Mouse (Mus musculus): ENCODE measurements around the gene Fam107b. TPM values are rescaled to one million over a fixed set of nuclear protein-coding genes. Genes with fewer than 3 reads are reported as not detected.
"Not testable (repeated sequence)": the region's sequence is repeated elsewhere in the genome, so short reads cannot be mapped to it uniquely, and the experiment has no call there.

The Fam107b gene
- polyA plus RNA-seq, 1 experiment from 2014 or later, result 30.3 TPM

DNA sequence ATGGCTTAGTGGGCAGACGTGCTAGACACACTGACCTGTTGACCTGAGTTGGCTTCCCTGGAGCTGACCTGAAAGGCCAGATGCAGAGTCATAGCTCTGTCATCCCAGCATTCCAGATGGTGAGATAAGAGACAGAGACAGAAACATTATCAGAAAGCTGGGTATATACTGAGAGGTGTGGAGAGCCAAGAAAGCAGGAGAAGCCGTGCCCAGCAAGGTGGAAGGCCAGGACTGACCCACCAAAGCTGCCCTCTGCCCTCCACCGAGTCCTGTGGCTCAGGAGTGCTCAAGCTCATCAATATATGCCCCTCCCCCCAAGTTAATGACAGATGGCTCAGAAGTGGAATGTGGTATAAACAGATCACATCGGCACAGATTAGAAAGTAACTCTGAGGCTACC is 112.4 kb downstream of the Fam107b start:
- Histone ChIP-seq H3K9ac (no peak overlapping the region), H3K9me3 (no peaks in the 10 kb centered on the region), H3K4me3 (no peak overlapping the region), H3K4me2 (no peak overlapping the region), H3K27ac (no peak overlapping the region), H3K4me1 (peaks cover 19% of the 10 kb centered on the region), H3K27me3 (replicated peaks) (no peaks in the 10 kb centered on the region), H3K36me3 (replicated peaks) (no peaks in the 10 kb centered on the region)
- WGBS, result 78% methylated on average over 4 of the region's 4 CpGs
- ATAC-seq (replicated peaks), result no peak; the same call in 1 of the 2 replicates

GRCm38 (mm10) chr2:3683343-3683742 is 113.1 kb downstream of the Fam107b start:
- no peak overlapping the region for H3K4me3 ChIP-seq
- no peaks in the 10 kb centered on the region for H3K9me3 ChIP-seq
- peak overlapping the region; percentile 7 for H3K4me2 ChIP-seq
- H3K27ac ChIP-seq, result peak overlapping the region; percentile 45; the same call in 1 of the 2 replicates
- WGBS, result 36% methylated on average over 5 of the region's 5 CpGs
- H3K27me3 ChIP-seq (replicated peaks), result no peaks in the 10 kb centered on the region
- H3K4me1 ChIP-seq, result peaks cover 19% of the 10 kb centered on the region
- H3K36me3 ChIP-seq (replicated peaks), result no peaks in the 10 kb centered on the region
- no peak overlapping the region for H3K9ac ChIP-seq
- ATAC-seq (replicated peaks), result peak; percentile 50; the same call in 1 of the 2 replicates

DNA sequence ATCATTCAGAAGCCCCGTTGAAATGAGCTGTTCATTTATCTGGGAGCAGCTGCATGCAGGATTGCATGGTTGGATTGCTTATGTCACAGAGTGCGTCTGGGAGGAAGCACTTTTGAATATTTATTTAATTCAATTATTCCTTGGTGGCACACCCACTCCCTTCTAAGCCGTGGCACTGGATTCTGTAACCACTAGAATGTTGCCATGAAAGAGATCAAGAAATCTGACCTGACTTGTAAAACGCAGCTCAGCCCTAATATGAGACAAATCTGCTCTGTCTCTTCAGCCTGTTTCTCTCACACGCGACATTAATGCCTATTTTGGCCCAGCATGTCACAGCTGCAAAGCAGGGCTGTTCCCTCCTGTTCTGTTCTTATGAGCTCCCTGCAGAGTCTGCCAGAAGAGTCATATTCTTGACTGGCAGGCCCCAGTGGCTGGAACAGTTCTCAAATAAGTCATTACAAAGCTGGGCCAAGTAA is 113.5 kb downstream of the Fam107b start:
- Histone ChIP-seq H3K9ac (no peak overlapping the region), H3K4me1 (peaks cover 19% of the 10 kb centered on the region), H3K36me3 (replicated peaks) (no peaks in the 10 kb centered on the region), H3K27ac (peak overlapping the region; percentile 45), H3K4me3 (no peak overlapping the region), H3K4me2 (peak overlapping the region; percentile 7), H3K9me3 (no peaks in the 10 kb centered on the region), H3K27me3 (replicated peaks) (no peaks in the 10 kb centered on the region)
- 17% methylated on average over 6 of the region's 6 CpGs for WGBS
- peak; percentile 76 for ATAC-seq (replicated peaks)

DNA sequence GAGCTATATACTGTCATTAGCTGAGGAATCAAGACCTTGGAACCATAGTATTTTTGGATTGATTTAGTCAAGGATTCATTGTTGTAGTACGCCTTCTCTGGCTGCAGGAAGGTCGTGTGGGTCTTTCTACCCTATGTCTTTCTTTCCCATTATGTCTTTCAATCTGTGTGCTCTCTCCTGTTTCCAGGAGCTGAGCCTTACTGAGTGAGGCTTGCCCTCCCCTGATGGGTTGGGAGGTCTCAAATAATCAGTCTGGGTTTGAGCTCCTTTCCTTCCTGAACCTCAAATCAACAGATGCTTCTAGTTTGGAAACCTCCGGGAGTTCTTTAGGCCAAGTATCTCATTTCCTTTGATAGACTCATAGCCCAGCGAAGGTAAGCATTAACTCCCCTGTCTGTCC is 119.9 kb downstream of the Fam107b start:
- WGBS, result 78% methylated on average over 4 of the region's 4 CpGs
- H3K4me2 ChIP-seq, result no peak overlapping the region
- ATAC-seq (replicated peaks), result no peak
- no peaks in the 10 kb centered on the region for H3K9me3 ChIP-seq
- H3K36me3 ChIP-seq (replicated peaks), result no peaks in the 10 kb centered on the region
- H3K4me1 ChIP-seq, result no peaks in the 10 kb centered on the region
- no peak overlapping the region for H3K27ac ChIP-seq
- H3K9ac ChIP-seq, result no peak overlapping the region
- no peak overlapping the region for H3K4me3 ChIP-seq
- no peaks in the 10 kb centered on the region for H3K27me3 ChIP-seq (replicated peaks)

DNA sequence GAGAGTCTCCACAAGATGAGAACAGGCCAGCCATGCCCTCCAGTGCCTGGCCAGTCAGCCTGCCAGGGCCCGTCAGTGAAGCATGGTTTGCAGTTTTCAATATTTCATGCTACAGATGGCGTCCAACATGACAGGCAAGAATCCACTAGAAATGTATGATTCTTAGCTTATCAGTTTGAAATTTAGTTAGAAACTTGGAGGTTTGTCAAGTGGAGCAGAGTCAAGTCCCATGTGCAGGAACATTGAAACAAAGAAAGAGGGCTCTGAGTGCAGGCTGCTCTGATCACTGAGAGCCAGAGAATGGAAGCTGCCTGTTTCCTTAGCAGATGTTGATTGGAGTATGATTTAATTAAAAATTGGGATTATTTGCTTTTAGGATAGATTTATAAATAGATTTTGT is 122.5 kb downstream of the Fam107b start:
- WGBS, result 90% methylated on average over 2 of the region's 2 CpGs

DNA sequence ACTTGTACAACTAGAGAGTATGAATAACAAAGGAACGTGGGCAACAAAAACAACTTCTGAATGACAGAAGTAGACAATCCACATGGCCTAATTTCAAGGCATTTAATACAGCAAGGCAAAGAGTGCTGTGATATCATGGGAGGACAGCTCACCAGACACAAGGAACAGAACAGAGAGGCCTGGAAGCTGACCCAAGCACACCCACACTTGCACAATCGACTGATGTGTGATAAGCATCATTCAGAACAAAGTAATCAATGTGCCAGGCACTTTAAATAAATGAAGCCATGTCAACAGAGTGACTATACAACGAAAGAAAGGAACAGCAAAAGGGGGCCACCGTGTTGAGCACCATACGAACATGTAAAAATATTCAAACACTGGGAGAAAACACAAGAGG is 125.6 kb downstream of the Fam107b start:
- Histone ChIP-seq H3K27ac (no peak overlapping the region), H3K9me3 (no peaks in the 10 kb centered on the region), H3K4me3 (no peak overlapping the region), H3K4me2 (no peak overlapping the region), H3K9ac (no peak overlapping the region), H3K4me1 (no peaks in the 10 kb centered on the region), H3K36me3 (replicated peaks) (no peaks in the 10 kb centered on the region), H3K27me3 (replicated peaks) (no peaks in the 10 kb centered on the region)
- no peak for ATAC-seq (replicated peaks)
- 86% methylated on average over 5 of the region's 5 CpGs for WGBS

More for the DNA sequence above, 122.5 kb downstream of the Fam107b start:
- no peak overlapping the region for H3K4me3 ChIP-seq
- no peak overlapping the region for H3K27ac ChIP-seq
- no peak for ATAC-seq (replicated peaks)
- no peak overlapping the region for H3K9ac ChIP-seq
- H3K27me3 ChIP-seq (replicated peaks), result no peaks in the 10 kb centered on the region
- no peaks in the 10 kb centered on the region for H3K4me1 ChIP-seq
- H3K4me2 ChIP-seq, result no peak overlapping the region
- no peaks in the 10 kb centered on the region for H3K9me3 ChIP-seq
- H3K36me3 ChIP-seq (replicated peaks), result no peaks in the 10 kb centered on the region

DNA sequence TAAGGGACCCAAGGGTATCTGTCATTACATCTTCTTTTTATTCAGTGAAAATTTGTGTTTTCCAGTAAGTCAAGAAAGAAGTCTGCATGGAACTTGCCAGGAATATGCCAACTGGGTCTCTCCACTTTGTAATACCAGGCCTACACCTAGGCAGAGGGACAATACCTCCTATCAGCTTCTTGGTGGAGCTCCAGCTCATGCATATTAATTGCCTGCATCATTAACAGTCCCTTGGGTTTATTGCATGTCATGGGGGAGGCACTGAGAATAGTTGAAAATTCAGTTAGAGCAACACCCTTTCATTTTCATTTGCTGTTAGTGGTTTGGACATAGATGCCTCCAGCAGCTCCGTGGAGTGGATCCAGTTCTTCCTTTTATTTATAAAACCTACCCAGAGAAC is 130.1 kb downstream of the Fam107b start:
- no peak overlapping the region for H3K4me3 ChIP-seq
- no peak overlapping the region for H3K27ac ChIP-seq
- 58% methylated on average over 1 of the region's 1 CpGs for WGBS
- no peaks in the 10 kb centered on the region for H3K36me3 ChIP-seq (replicated peaks)
- H3K4me2 ChIP-seq, result no peak overlapping the region
- no peaks in the 10 kb centered on the region for H3K4me1 ChIP-seq
- H3K9me3 ChIP-seq, result no peaks in the 10 kb centered on the region
- ATAC-seq (replicated peaks), result no peak
- H3K27me3 ChIP-seq (replicated peaks), result no peaks in the 10 kb centered on the region
- H3K9ac ChIP-seq, result no peak overlapping the region

GRCm38 (mm10) chr2:3702640-3703190 is 132.4 kb downstream of the Fam107b start:
- Histone ChIP-seq H3K36me3 (replicated peaks) (no peaks in the 10 kb centered on the region), H3K4me1 (no peaks in the 10 kb centered on the region), H3K27me3 (replicated peaks) (no peaks in the 10 kb centered on the region), H3K9me3 (no peaks in the 10 kb centered on the region), H3K4me2 (no peak overlapping the region), H3K4me3 (no peak overlapping the region), H3K27ac (no peak overlapping the region), H3K9ac (no peak overlapping the region)
- ATAC-seq (replicated peaks), result no peak
- WGBS, result 88% methylated on average over 7 of the region's 7 CpGs

DNA sequence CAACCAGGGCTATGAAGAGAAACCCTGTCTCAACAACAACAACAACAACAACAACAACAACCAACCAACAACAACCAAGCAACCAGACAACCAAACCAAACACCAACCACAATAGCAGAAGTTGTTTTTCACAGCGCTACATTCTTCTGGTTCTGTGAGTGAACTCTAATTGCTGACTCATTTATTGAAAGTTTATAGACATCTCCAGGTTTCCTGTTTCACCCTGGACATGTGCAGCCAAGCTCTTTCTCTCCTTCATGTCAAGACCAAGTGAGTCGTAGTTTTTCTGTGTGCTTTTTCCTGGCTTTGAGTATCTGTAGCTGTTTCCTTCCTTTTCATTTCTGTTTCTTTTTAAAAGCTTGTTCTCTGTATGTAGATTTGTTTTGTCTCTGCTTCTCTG is 133.5 kb downstream of the Fam107b start:
- no peaks in the 10 kb centered on the region for H3K27me3 ChIP-seq (replicated peaks)
- H3K9me3 ChIP-seq, result no peaks in the 10 kb centered on the region
- no peak for ATAC-seq (replicated peaks)
- no peak overlapping the region for H3K9ac ChIP-seq
- no peak overlapping the region for H3K4me3 ChIP-seq
- H3K4me1 ChIP-seq, result no peaks in the 10 kb centered on the region
- H3K27ac ChIP-seq, result no peak overlapping the region
- H3K4me2 ChIP-seq, result no peak overlapping the region
- WGBS, result 85% methylated on average over 2 of the region's 2 CpGs
- no peaks in the 10 kb centered on the region for H3K36me3 ChIP-seq (replicated peaks)

- no peak for ATAC-seq (replicated peaks)
- Histone ChIP-seq H3K4me1 (no peaks in the 10 kb centered on the region), H3K36me3 (replicated peaks) (no peaks in the 10 kb centered on the region), H3K4me3 (no peak overlapping the region), H3K9me3 (no peaks in the 10 kb centered on the region), H3K9ac (no peak overlapping the region), H3K4me2 (no peak overlapping the region), H3K27me3 (replicated peaks) (no peaks in the 10 kb centered on the region), H3K27ac (no peak overlapping the region)
- 81% methylated on average over 9 of the region's 9 CpGs for WGBS
These were observed 134.2 kb downstream of the Fam107b start for GRCm38 (mm10) chr2:3704311-3705162.

DNA sequence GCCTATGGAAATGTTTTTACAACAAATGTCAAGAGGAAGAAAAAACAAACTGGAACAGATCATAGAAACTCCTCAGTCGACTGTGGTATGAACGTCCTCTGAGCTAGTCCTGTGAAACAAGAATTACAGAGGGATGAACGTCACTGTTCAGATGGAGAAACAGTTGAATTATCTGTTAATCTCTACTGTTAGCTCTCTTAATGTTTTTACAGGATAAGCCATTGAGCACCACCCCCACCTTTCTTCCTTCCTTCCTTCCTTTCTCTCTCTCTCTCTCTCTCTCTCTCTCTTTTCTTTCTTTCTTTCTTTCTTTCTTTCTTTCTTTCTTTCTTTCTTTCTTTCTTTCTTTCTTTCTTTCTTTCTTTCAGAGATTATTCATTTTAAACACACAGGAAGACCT is 135.0 kb downstream of the Fam107b start:
- not testable (repeated sequence) for H3K4me3 ChIP-seq; H3K9me3 ChIP-seq; H3K9ac ChIP-seq; H3K27ac ChIP-seq; H3K27me3 ChIP-seq (replicated peaks); H3K4me1 ChIP-seq; H3K4me2 ChIP-seq; ATAC-seq (replicated peaks); H3K36me3 ChIP-seq (replicated peaks)
- WGBS, result 71% methylated on average over 3 of the region's 3 CpGs

DNA sequence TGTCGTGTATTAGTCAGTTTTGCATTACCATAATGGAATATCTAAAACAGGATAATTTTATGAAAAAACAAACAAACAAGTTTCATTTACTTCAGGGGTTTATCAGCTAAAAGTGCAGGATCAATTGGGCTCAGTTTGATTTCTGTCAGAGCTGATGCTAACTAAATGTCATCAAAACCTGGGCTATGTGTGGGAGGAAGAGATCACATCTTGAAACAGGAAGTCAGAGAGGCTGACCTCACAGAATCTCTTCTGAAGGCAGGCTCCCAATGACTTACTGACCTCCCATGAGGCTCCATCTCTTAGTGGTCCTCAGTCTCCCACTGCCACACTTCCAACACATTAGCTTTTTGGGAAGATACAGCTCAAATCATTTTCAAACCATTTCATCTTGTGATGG is 136.9 kb downstream of the Fam107b start:
- Histone ChIP-seq H3K4me3 (no peak overlapping the region), H3K4me1 (no peaks in the 10 kb centered on the region), H3K9me3 (no peaks in the 10 kb centered on the region), H3K27me3 (replicated peaks) (no peaks in the 10 kb centered on the region), H3K9ac (no peak overlapping the region), H3K4me2 (no peak overlapping the region), H3K27ac (no peak overlapping the region), H3K36me3 (replicated peaks) (no peaks in the 10 kb centered on the region)
- WGBS, result 88% methylated on average over 1 of the region's 1 CpGs
- ATAC-seq (replicated peaks), result no peak

DNA sequence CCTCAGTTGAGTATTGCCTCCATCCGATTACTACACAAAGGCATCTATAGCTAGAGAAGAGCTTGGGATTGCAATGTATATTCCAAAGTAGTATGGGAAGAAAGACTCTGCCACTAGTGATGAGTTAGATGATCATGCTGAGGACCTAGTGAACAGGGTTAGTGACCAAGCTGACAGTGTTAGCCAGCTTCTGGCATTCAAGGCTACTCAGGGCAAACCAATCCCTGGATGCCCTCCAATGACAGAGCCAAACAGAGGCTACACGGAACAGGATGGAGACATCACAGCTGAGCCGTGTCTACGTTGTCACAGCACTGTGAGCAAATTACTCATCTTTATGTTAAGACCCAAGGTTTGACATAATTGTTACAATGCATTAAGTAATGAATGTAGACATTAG is 138.3 kb downstream of the Fam107b start:
- H3K9ac ChIP-seq, result no peak overlapping the region
- H3K27ac ChIP-seq, result no peak overlapping the region
- no peak for ATAC-seq (replicated peaks)
- no peak overlapping the region for H3K4me2 ChIP-seq
- H3K27me3 ChIP-seq (replicated peaks), result no peaks in the 10 kb centered on the region
- H3K36me3 ChIP-seq (replicated peaks), result no peaks in the 10 kb centered on the region
- H3K9me3 ChIP-seq, result no peaks in the 10 kb centered on the region
- 86% methylated on average over 4 of the region's 4 CpGs for WGBS
- H3K4me3 ChIP-seq, result no peak overlapping the region
- 0 out of 2 replicates have a peak, but pooled peaks cover 3% of the 10 kb centered on the region for H3K4me1 ChIP-seq
